In genomic region chr5:108714149-108714548, GRCm38 (mm10) we compare ENCODE assay signal across 8 mouse cellular contexts. TPM values are rescaled to one million over a fixed set of nuclear protein-coding genes. Genes with fewer than 3 reads are reported as not detected.
DNase-seq lines count a peak whose midpoint lies in the region; ATAC-seq and TF ChIP-seq lines count a peak whose summit lies in the region.

No protein-coding gene starts in this region.

- 62% methylated on average over 6 of the region's 6 CpGs for WGBS in liver, postnatal 0 days (ENCODE audit: insufficient replicate concordance)

- peak; percentile 78 for ATAC-seq in frontal cortex, adult (ENCODE audit: low TSS enrichment)
- ATAC-seq in liver, postnatal 0 days = no peak

- H3K36me3 ChIP-seq in liver, postnatal 0 days (replicated peaks; ENCODE audit: insufficient read depth, low read length) = no peaks in the 10 kb centered on the region

- no peak overlapping the region for H3K4me2 ChIP-seq in liver, postnatal 0 days (ENCODE audit: low read depth, low read length)

- no peak for TF ChIP-seq CTCF in liver, postnatal 0 days (IDR thresholded peaks at IDR 0.05; ENCODE audit: low read depth)

- no peak for TF ChIP-seq EP300 in liver, postnatal 0 days (IDR thresholded peaks at IDR 0.05; ENCODE audit: low read depth)

- H3K9ac ChIP-seq in liver, postnatal 0 days (replicated peaks) = no peak overlapping the region

- H3K27ac ChIP-seq in liver, postnatal 0 days (ENCODE audit: low read depth) = no peak overlapping the region

- H3K4me1 ChIP-seq in liver, postnatal 0 days (ENCODE audit: insufficient read depth) = peaks cover 2% of the 10 kb centered on the region; the same call in 1 of the 2 replicates

- no peaks in the 10 kb centered on the region for H3K9me3 ChIP-seq in liver, postnatal 0 days (ENCODE audit: low read length)

- H3K27me3 ChIP-seq in liver, postnatal 0 days (ENCODE audit: insufficient read depth, low read length) = no peaks in the 10 kb centered on the region

- no peak overlapping the region for H3K4me3 ChIP-seq in liver, postnatal 0 days (ENCODE audit: low read depth, low read length)

- DNase-seq in frontal cortex, postnatal 25 days (ENCODE audit: low spot score in 2 of 2) = no peak
- DNase-seq in urinary bladder, postnatal 14 days (ENCODE audit: low spot score) = peak; percentile 24
- DNase-seq in urinary bladder, adult 2 months (ENCODE audit: low spot score) = no peak
- DNase-seq in heart, postnatal 4 days = peak; percentile 28
- peak; percentile 63 for DNase-seq in lung, postnatal 10 days
- no peak for DNase-seq in liver, postnatal 0 days
- DNase-seq in thymus, postnatal 25 days = no peak

RNA-seq across cellular contexts. Expression of gene Fgfrl1, which starts 22.0 kb away (rescaled TPM):
- polyA plus RNA-seq in urinary bladder, adult 2 months (2012; rRNA removed) = 69.0 and 72.7 TPM in 2 replicates
- total RNA-seq in heart, postnatal 4 days (2021) = 10 to 100 TPM; 24.7 to 27.0 TPM
- 5.6 and 5.7 TPM in 2 replicates for polyA plus RNA-seq in liver, postnatal 0 days (2015; fragmentation: Nextera tagmentation; extraction: Ambion mirVana)

RNA-seq across cellular contexts. Expression of gene Slc26a1, which starts 38.8 kb away (rescaled TPM):
- 0.04 and 0.07 TPM in 2 replicates for polyA plus RNA-seq in urinary bladder, adult 2 months (2012; rRNA removed)
- total RNA-seq in heart, postnatal 4 days (2021) = under 1 TPM in 1 of 2 experiments, not detected in 1; 0.23 TPM
- polyA plus RNA-seq in liver, postnatal 0 days (2015; fragmentation: Nextera tagmentation; extraction: Ambion mirVana) = 25.8 and 33.4 TPM in 2 replicates

RNA-seq across cellular contexts. Expression of gene Dgkq, which starts 44.7 kb away (rescaled TPM):
- 20.2 and 21.5 TPM in 2 replicates for polyA plus RNA-seq in urinary bladder, adult 2 months (2012; rRNA removed)
- total RNA-seq in heart, postnatal 4 days (2021) = 10 to 100 TPM; 11.8 to 16.2 TPM
- 2.5 TPM in 2 replicates for polyA plus RNA-seq in liver, postnatal 0 days (2015; fragmentation: Nextera tagmentation; extraction: Ambion mirVana)

RNA-seq across cellular contexts. Expression of gene Idua, which starts 54.0 kb away (rescaled TPM):
- 24.1 and 27.1 TPM in 2 replicates for polyA plus RNA-seq in urinary bladder, adult 2 months (2012; rRNA removed)
- total RNA-seq in heart, postnatal 4 days (2021) = 10 to 100 TPM; 12.9 to 15.3 TPM
- polyA plus RNA-seq in liver, postnatal 0 days (2015; fragmentation: Nextera tagmentation; extraction: Ambion mirVana) = 3.9 and 4.2 TPM in 2 replicates

Comparison
In these comparisons a context has a peak if more than half of its experiments do, and no peak if none do; other contexts are left out.
1. DNase-seq: peak in urinary bladder, postnatal 14 days (single experiment), heart, postnatal 4 days (single experiment) and lung, postnatal 10 days (single experiment); none in frontal cortex, postnatal 25 days (0 of 2), urinary bladder, adult 2 months (single experiment), liver, postnatal 0 days (single experiment) and thymus, postnatal 25 days (single experiment).
2. RNA of gene Fgfrl1, which starts 22.0 kb away (polyA plus RNA-seq): 69.0 to 72.7 TPM in urinary bladder, adult 2 months; 5.6 to 5.7 TPM in liver, postnatal 0 days; every median in the first group is over 10 times any median in the second.
3. RNA of gene Slc26a1, which starts 38.8 kb away (polyA plus RNA-seq): 25.8 to 33.4 TPM in liver, postnatal 0 days; 0.04 to 0.07 TPM in urinary bladder, adult 2 months; every median in the first group is over 10 times any median in the second.